Mouse (Mus musculus) ES-Bruce4 (cell line): ENCODE measurements around the gene 5330417C22Rik.

Source experiments
- EP300 ChIP-seq: IDR thresholded peaks from 2 replicates; pipeline ENCODE4 v1.6.1; 2011; ENCODE audit warnings: low read depth, low read length; ENCODE audit not compliant: insufficient read depth
- POLR2A ChIP-seq: IDR thresholded peaks from one replicate; pipeline ENCODE4 v1.8.1; 2011; ENCODE audit warnings: low read length; ENCODE audit not compliant: insufficient read depth

DNA sequence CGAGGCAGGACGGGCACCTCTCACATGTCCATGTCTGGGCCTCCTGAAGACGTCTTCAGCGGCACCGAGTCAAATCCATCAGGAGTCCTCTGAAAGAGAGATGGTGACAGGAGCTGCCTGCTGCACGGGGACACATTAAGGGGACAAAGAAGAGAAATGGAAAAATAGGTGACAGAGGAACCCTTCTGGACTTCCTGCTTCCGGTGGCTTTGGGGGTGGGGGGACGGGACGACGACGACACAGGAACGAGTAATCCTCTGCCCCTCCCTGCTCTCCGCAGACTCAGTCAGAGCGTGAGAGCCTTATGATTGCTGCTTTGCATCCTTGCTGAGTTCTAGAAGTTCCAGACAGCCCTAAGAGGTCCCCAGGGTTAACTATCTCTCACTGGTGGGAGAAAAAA, 78.0 kb downstream of the 5330417C22Rik start:
- TF ChIP-seq EP300 (no peak), POLR2A (no peak)
